Mouse (Mus musculus) olfactory bulb, adult 2 months (tissue): ENCODE measurements around the gene Mafg.
"Not testable (repeated sequence)": the region's sequence is repeated elsewhere in the genome, so short reads cannot be mapped to it uniquely, and the experiment has no call there.

Experiments used
- CTCF ChIP-seq: fragments of 200-500 bp; IDR thresholded peaks from 2 replicates; pipeline ENCODE4 v1.5.1; 2012; ENCODE audit warnings: low read depth, mild to moderate bottlenecking, low read length, moderate library complexity; ENCODE audit not compliant: insufficient read depth
- POLR2A ChIP-seq: fragments of 200-500 bp; IDR thresholded peaks from 2 replicates; pipeline ENCODE4 v1.6.1; 2012; ENCODE audit warnings: mild to moderate bottlenecking, low read depth, low read length, moderate library complexity; ENCODE audit not compliant: insufficient read depth

DNA sequence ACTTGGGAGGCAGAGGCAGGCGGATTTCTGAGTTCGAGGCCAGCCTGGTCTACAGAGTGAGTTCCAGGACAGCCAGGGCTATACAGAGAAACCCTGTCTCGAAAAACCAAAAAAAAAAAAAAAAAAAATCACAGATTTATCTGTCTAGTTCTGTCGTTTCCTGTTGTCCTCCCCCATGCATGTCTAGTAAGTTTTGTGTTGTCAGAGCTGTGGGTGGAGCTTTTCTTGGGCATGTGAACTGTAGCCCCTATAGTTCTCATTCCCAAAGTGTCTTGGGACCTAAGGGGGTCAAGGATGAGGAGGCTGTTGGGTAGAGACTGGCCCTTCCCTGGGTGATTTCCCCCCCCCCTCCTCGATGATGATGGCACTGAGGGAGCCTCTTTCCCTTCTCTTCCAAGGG lies 42.5 kb upstream of the Mafg start:
- not testable (repeated sequence) for TF ChIP-seq CTCF, POLR2A
